Mouse (Mus musculus): ENCODE measurements around the gene Ranbp1. TPM values are rescaled to one million over a fixed set of nuclear protein-coding genes. Genes with fewer than 3 reads are reported as not detected.

Ranbp1 gene
- polyA plus RNA-seq (2014; fragmentation: Illumina TruSeq; extraction: RNeasy Lipid Tissue Mini Kit (QIAGEN cat#74804); ENCODE audit: low read depth, low replicate concordance), result 146 TPM

GRCm38 (mm10) chr16:18248433-18249363 lies at the start of gene Ranbp1, which contains the start of gene Trmt2a:
Ranbp1 (minus strand) TSS chr16:18248732.
Trmt2a (plus strand) TSS chr16:18248679.

DNA sequence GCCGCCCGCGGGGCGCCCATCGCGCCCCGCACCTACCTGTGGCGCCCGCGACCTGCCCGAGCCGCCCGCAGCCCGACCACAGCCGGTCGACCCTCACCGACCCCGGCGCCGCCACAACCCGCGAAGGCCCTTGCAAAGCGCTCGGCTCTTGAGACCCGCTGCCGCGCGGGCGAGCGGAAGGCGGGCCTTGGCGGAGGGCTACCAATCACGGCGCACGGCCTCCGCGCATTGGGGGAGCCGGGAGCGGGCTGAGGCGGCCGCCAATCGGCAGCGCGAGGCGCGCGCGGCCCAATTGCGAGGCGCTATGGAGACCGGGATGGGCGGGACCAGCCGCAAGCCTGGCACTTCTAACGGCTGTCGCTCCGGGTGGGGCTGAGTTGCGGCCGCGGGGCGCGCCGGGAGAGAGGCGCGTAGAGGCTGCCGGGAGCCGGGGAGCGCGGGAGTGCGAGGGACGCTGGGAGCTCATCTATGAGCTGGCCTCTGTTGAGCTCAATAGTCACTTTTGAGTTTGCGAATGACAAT lies 40.6 kb upstream of the Ranbp1 start, which contains the start of gene Dgcr8:
Gene Dgcr8 (minus strand): TSS at position 180 of the 522 bp plus-strand sequence.

GRCm38 (mm10) chr16:18258221-18258620 lies 9.7 kb upstream of the Ranbp1 start, which contains the start of gene Gm49776:
Gm49776 (minus strand) TSS chr16:18258321.

DNA sequence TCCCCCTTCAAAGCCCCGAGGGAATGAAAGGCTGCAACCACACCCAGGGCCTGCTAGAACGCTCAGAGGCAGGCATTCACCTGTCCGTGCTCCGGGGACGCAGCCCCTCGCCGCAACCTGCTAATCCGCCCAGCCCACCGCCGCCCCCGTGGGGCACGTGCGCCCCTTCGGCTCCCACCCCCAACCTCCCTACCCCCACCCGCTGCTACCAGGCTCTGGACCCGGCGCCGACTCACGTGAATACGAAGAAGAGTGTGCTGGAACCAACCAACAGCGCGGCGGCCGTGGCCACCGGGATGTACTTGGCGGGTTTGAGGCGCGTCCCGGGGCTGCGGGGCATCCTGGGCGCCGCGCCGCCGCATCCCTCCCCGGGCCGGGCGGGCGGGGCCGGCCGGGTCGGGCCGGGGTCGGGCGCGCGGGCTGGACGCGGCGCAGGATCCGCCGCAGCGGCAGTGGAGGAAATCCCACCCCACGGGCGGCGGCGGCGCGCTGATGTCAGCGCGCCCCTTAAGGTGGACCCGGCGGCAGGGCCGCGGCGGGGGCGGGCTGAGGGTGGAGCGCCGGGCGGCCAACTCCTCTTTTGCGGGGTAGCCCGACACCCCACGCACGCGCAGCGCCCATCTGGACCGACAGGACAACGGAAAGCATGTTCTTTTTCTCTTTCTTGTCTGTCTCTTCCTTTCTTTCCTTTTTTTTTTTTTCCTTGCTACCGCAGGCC lies 13.7 kb downstream of the Ranbp1 start, which contains the start of gene Zdhhc8:
Gene Zdhhc8 (minus strand): TSS at position 466 of the 718 bp plus-strand sequence.

DNA sequence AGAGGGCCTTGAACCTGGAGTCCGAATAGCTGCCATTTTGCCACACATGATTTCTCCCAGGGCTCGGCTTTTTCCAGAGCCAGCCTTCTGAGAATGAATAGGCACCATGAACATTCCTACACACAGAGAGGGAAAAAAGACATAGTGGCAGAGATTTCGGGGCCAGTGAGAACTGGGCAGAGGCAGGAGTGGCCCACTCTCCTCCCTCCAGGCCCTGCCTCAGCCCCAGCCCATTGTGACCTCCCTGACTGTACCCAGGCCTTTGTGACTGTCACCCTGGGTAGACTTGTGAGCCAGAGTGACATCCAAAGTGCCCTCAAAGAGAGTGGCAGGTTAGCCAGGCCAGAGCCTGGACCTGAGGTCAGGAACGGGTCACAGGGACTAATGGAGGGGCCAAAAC lies 31.0 kb downstream of the Ranbp1 start, which contains the start of gene Ccdc188:
Gene Ccdc188 (plus strand): TSS at position 301 of the 400 bp plus-strand sequence.

Other genes starting within 250 kb of the Ranbp1 start
- gene Dgcr6, start 195.9 kb downstream of the Ranbp1 start, polyA plus RNA-seq (2014; fragmentation: Illumina TruSeq; extraction: RNeasy Lipid Tissue Mini Kit (QIAGEN cat#74804); ENCODE audit: low read depth, low replicate concordance), result 6.9 TPM
- 0.76 TPM for gene Prodh, start 158.5 kb downstream of the Ranbp1 start, polyA plus RNA-seq (2014; fragmentation: Illumina TruSeq; extraction: RNeasy Lipid Tissue Mini Kit (QIAGEN cat#74804); ENCODE audit: low read depth, low replicate concordance)
- gene Rtn4r, start 121.1 kb downstream of the Ranbp1 start, polyA plus RNA-seq (2014; fragmentation: Illumina TruSeq; extraction: RNeasy Lipid Tissue Mini Kit (QIAGEN cat#74804); ENCODE audit: low read depth, low replicate concordance), result not detected
- gene Ccdc188, start 30.9 kb downstream of the Ranbp1 start, polyA plus RNA-seq (2014; fragmentation: Illumina TruSeq; extraction: RNeasy Lipid Tissue Mini Kit (QIAGEN cat#74804); ENCODE audit: low read depth, low replicate concordance), result not detected
- gene Zdhhc8, start 13.6 kb downstream of the Ranbp1 start, polyA plus RNA-seq (2014; fragmentation: Illumina TruSeq; extraction: RNeasy Lipid Tissue Mini Kit (QIAGEN cat#74804); ENCODE audit: low read depth, low replicate concordance), result 0.17 TPM
- 27.0 TPM for gene Trmt2a, start 53 bp downstream of the Ranbp1 start, polyA plus RNA-seq (2014; fragmentation: Illumina TruSeq; extraction: RNeasy Lipid Tissue Mini Kit (QIAGEN cat#74804); ENCODE audit: low read depth, low replicate concordance)
- gene Gm49776, start 9.6 kb upstream of the Ranbp1 start, polyA plus RNA-seq (2014; fragmentation: Illumina TruSeq; extraction: RNeasy Lipid Tissue Mini Kit (QIAGEN cat#74804); ENCODE audit: low read depth, low replicate concordance), result not detected
- gene Dgcr8, start 40.5 kb upstream of the Ranbp1 start, polyA plus RNA-seq (2014; fragmentation: Illumina TruSeq; extraction: RNeasy Lipid Tissue Mini Kit (QIAGEN cat#74804); ENCODE audit: low read depth, low replicate concordance), result 27.5 TPM
- 10.3 TPM for gene Tango2, start 99.4 kb upstream of the Ranbp1 start, polyA plus RNA-seq (2014; fragmentation: Illumina TruSeq; extraction: RNeasy Lipid Tissue Mini Kit (QIAGEN cat#74804); ENCODE audit: low read depth, low replicate concordance)
- gene Arvcf, start 99.5 kb upstream of the Ranbp1 start, polyA plus RNA-seq (2014; fragmentation: Illumina TruSeq; extraction: RNeasy Lipid Tissue Mini Kit (QIAGEN cat#74804); ENCODE audit: low read depth, low replicate concordance), result 0.41 TPM
- gene Txnrd2, start 177.7 kb upstream of the Ranbp1 start, polyA plus RNA-seq (2014; fragmentation: Illumina TruSeq; extraction: RNeasy Lipid Tissue Mini Kit (QIAGEN cat#74804); ENCODE audit: low read depth, low replicate concordance), result 7.4 TPM
- 23.1 TPM for gene Comt, start 178.1 kb upstream of the Ranbp1 start, polyA plus RNA-seq (2014; fragmentation: Illumina TruSeq; extraction: RNeasy Lipid Tissue Mini Kit (QIAGEN cat#74804); ENCODE audit: low read depth, low replicate concordance)
- 0.41 TPM for gene Gnb1l, start 250.0 kb upstream of the Ranbp1 start, polyA plus RNA-seq (2014; fragmentation: Illumina TruSeq; extraction: RNeasy Lipid Tissue Mini Kit (QIAGEN cat#74804); ENCODE audit: low read depth, low replicate concordance)